Mouse (Mus musculus): Measurements from ENCODE around the gene Tle4. TPM values are rescaled to one million over a fixed set of nuclear protein-coding genes. Genes with fewer than 3 reads are reported as not detected.

Tle4 gene
- total RNA-seq, 2 experiments from 2014 or later, result 61.1 to 63.0 TPM

DNA sequence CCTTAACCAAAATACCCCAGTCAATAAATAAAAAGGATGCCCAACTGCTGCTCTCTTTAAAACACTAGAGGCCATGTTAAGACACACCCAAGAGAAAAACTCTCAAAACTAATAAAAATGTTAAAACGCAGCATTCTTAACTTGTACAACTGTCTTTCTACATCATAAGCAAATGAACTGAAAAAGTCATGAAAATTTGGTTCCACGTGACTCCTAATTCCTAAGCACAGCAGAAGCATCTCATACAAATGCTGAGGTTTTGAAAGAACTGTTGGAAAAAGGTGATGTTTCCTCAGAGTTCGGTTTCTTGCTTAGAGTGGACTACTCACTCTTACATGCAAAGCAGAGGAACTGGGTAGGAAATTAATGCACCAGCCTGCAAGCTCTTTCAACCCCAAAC, 3.3 kb downstream of the Tle4 start:
- no peak for DNase-seq
- intact Hi-C loops (cut with DNase I), result loop anchor here (10.0 kb wide), 3 partner anchors 250 to 610 kb away; no protein-coding TSS in a partner anchor

DNA sequence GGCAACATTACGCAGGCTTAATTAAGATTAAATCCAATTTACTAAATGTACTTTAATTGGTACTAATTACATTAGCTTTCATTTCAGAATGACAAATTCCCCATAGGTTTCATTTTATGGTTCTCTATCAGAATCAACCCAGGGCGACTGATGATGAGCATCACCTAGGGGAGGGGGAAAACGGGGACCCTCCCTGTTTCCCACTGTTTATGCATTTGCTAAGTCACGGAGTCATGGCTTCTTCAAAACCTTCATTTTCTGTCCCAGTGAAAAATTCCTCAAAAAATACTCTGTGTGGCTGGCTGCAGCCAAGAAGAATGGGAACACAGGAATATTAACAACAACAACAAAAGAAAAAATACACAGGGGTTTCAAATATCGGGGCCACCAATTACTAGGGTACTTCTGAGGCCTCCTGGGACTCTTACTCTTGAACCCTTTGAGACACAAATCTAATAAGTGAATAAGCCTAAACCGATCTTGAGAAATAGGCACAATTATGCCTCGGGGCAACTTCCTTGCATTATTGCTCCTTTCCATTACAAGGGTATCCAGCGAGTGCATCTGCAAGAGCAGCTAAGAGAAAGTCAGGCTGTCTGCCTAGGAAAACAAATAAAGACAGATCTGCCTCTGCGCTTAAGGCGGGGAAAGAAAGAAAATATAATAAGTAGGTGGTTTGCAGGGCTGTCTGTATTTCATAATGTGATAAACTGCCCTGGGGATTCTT, 5.9 kb downstream of the Tle4 start:
- intact Hi-C loops (cut with DNase I), result loop anchor here (10.0 kb wide), 3 partner anchors 247 to 607 kb away; no protein-coding TSS in a partner anchor
- DNase-seq, result no peak

DNA sequence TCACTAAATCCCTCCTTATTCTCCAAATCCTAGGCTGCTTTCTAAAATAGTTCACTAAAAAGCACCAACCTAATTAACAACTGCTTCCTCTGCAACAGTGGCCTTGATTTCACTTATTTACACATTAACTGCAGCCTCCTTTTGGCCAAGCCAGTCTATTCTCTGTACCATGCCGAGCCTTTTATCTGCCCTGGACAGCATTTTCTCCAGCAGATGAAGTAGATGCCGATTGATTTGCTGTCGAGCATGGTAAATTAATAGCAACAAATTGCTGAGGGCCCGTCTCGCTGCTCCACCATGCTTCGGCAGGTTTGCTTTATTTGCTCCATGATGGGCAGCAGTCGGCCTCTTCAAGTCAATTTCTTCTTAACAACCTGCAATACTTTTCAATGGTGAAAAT, 7.7 kb downstream of the Tle4 start:
- intact Hi-C loops (cut with DNase I), result loop anchor here (10.0 kb wide), 3 partner anchors 245 to 605 kb away; no protein-coding TSS in a partner anchor
- no peak for DNase-seq

DNA sequence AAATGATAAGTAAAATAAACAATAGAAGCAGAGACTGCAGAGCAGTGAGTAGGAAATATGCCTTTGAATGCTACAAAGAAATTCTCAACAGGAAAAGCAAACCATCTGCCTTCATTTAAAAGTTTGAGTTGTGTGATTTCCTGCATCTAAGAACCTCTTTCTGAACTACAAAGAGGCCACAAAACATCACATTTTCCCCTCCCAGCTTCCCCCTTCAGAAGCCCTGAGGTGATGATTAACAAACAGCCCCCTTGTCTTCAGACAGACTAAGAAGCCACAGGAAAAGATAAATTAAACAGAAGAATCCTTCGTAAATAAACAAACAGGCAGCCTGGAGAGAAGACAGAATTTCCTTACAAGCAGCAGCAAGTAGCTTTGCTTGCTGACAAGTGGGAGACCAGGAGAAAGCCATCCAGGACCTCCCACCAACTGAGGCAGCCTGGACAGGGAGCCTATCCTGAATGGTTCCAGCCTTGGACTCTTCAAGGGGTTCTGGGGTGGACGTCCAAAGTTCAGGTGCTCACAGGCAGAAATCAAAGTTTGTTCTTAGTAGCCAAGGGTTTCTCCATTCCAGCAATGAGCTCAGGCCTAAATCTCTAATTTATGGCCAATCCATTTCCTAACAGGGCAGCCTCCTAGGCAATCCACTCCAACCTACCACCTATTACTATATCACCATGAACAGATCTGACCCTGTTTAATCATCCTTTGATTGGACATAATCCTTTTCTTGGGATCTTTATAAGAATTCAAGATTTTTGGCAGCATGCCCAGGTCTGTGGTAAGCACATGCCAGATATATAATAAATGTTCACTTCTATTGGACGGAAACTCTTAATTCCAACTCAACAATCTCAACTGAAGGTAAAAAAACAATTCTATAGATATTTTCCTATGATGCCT, 9.4 kb downstream of the Tle4 start:
- no peak for DNase-seq
- intact Hi-C loops (cut with DNase I), result no loop called here

DNA sequence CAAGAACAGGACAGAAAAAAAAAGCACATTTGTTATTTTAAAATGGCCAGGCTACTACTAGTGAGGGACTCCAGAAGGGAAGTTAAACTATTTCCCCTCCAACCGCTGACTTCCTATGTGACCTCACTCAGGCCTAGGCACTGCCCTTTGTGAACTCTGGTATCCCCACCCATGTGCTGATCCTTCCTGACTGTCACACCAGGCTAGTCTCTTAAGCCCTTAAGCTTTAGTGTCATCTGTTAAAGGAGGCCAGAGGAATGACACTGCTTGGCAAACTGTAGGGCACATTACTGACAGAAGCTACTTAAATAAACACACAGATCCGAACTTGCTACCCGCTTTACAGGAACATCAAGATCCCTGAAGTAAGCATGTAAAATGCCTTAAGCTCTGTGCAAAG, 11.7 kb downstream of the Tle4 start:
- intact Hi-C loops (cut with DNase I), result no loop called here
- DNase-seq, result no peak

DNA sequence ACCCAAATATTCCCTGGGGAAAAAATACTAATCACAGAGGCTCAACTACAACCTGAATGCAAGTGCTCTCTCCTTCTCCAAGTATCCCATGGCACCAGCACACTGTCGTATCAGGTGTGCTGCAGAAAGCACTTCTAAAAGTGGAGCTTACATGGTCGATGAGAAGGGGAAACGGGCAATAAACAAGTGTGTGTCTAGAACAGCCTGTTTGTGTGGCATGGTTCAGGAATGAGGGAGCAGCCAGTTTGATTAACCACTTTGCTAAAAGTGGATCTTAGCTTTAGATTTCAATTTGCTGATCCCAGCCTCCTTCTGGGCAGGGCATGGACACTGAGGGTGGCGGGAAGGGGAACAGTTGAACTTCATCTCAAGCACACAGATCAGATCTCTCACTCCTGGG, 12.1 kb downstream of the Tle4 start:
- no peak for DNase-seq
- intact Hi-C loops (cut with DNase I), result no loop called here

DNA sequence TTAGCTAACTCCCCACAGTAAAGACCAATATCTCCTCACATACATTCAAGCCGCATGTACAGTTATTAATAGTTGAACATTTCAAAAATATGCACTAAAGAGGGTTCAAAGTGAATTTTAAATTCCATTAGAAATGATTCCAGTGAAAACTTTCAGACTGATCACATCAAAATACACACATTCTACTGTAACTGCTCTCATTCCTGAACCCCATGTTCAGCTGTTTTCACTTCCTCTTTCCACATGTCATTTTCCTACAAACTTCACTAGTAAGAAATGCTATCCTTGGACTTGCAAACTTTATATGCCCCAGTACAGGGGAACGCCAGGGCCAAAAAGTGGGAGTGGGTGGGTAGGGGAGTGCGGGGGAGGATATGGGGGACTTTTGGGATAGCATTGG, 12.6 kb downstream of the Tle4 start:
- intact Hi-C loops (cut with DNase I), result no loop called here

DNA sequence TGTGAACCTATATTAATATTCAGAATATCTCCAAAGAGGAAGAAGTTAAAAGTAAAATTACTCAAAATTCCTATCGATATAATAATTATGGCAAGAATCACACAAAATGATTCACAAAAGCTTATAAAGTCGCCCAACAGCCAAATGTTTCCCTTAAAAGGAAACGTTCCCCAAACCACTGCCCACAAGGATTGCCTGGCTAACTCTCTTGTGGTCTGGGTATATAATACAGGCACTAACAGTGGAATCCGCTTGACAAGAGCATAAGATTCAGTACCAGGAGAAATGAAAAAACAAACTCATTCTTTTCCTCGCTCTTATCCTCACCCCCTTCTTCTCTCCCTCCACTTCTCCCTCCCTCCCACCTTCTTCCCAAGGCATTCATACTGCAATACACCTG, 19.2 kb downstream of the Tle4 start:
- no peak for DNase-seq
- intact Hi-C loops (cut with DNase I), result no loop called here

More for the DNA sequence above, 12.6 kb downstream of the Tle4 start:
- no peak for DNase-seq

DNA sequence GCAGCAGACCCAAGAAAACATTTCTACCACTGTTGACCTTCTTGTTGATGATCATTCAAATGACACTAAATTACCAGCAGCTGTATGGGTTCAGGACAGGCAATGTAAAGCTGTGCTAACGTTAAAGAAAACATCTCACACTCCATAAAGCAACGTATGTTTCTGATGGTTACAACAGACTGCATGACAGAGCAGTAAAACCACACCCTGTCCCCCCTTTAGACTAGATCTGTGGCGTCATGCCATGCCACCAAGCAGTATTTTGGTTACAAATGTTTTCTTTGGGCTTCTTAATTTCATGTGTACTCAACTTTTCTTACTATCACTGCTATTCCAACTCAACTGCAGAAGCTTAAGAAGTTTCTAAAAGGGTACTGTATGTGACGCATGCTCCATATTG, 19.8 kb downstream of the Tle4 start:
- intact Hi-C loops (cut with DNase I), result no loop called here
- no peak for DNase-seq

DNA sequence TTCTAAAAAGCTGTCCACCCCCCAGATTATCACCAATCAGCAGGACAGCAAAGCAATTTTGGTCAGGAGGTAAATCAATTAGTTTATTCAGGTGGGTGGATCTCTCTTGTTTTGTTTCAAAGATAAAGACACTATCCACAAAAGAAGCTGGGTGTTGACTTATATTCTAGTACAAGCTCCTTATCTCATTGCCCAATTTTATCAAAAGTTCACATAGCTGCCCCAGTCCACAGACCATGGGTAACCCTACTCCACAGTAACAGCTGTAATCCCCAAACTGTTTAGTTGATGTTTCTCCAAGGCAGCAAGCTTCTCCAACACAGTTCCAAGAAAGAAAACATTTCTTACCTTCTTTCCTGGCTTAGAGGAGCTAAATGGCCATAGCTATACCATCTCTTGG, 21.5 kb downstream of the Tle4 start:
- intact Hi-C loops (cut with DNase I), result no loop called here
- DNase-seq, result no peak

DNA sequence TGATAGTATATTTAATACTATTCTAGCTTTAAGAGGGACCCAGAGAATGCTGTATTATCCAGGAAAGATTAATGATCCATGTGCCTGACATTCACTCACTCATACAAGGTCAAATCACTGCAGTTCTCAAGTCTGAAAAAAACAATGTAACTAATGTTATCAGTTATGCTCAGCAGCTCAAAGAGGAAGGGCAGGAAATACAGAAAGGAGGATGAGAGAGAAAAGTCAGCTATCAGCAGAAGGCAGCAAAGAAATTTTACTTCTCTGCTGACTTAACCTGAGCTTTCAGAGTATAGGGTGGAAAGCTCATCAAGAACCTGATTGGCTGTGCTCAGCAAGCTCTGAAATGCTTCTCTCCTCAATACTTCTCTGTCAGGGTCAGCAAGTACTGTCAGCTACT, 29.0 kb downstream of the Tle4 start:
- DNase-seq, result no peak
- intact Hi-C loops (cut with DNase I), result no loop called here

DNA sequence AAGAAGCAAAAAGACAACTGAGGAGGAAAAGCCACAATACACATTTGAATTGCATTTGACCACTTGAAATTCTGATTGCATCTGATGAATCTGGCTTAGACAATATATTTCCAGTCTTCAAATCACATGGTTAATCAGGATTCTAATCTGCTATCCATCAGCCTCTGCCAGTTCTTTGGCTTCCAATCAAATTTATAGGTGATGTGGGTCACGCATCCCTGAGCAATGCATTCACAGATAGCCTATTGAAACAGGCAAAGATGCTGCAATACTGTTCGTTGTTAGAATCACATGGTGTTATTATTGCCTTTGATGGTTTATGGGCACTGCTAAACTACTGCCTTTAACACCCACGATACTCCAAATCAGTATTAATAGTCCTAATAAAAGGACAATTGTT, 30.8 kb downstream of the Tle4 start:
- no peak for DNase-seq
- intact Hi-C loops (cut with DNase I), result no loop called here

DNA sequence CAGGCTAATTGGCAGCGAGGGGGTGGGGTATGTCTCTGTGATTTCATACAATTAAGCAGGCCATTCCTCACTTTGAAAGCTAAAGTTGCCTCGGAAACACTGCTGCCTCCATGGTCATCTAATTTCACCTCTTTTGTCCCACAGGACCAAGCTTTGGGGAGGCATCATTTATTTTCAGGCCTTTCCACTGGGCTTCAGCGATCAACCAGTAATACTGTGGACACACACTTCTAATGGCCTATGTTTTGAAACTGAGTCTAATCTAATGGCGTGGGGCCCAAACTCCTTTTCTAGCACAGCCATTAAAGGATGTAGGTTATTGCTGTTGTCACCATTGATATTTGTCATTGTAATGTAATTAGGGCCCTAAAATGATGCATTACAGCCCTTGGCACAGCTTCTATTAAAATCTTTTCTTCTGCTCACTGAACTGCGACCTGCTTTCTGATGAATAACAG, 31.3 kb downstream of the Tle4 start:
- intact Hi-C loops (cut with DNase I), result no loop called here
- DNase-seq, result peak; percentile 26

DNA sequence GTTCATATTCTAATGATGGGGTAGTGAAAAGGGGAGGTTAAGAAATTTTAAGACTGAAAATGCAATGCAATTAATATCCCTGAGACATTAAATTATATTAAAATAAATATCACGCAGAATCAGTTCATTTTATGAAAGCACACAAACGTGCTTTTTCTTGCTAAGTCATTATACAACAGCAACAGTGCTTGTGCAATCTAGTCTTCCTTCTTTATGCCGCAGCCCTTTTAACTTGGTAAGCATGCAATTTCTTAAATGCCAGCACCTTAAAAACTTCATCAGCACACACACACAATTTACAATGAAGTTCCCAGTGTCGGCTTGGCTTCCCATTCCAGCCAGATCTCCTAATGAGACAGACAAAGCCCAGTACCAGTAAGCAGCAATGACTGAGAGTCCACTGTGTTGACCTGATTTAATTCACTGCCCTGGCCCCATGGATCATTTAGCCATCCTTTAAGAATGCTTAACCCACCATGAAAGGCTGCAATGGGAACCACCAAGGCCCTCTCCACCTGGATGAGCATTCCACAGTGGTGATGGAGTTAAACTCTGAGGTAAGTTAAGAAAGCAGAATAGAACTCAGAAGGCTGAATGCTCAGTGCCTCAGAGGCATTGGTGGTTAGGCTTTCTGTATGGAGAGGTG, 32.3 kb downstream of the Tle4 start:
- intact Hi-C loops (cut with DNase I), result no loop called here
- no peak for DNase-seq

DNA sequence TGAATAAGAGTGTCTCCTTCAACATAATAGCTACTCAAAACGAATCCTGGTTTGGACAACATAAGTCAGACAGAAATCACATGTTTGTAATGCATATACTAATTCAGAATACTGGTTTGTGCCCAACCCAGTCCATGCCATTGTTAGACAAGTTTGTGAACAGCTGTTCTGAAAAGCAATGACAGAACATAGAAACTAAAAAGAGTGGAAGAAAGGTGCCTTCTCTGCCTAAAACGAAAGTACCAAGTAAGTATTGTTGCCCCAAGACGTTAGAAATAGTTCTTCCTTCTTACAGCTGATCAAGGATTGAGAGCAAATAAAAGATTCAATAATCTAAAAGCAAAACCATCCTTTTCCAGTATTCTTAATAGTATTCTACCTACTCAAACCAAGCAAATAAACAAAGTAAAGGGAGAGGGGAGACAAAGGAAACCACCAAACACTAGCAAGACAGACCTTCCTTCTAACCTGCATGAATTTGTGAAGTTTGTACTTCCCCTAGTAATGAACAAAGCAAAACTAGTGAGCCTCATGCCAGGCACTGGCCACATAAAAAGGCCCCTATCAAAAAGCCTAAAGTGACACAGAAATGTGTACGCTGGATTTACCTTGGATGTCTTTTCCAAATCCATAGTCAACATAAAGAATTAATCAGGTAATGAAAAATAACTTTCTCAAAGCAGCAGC, 34.4 kb downstream of the Tle4 start:
- intact Hi-C loops (cut with DNase I), result no loop called here

DNA sequence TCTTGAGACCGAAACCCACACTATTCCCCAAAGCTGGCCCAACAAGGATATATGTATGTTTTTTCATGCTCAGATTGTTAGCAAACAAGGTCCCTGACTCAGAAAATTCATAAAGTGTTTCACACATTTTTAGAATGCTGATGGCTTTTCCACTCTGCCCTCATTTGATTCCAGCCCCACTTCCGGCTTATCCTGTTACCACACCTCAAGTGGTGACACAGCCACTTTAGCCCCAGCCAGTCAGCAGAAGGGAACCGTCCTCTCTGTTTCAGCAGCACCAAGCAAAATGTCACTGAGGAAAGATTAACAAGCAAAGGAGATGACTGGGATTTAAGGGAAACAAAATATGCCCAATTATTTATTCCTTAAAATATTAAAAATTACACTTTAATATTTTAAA, 50.0 kb downstream of the Tle4 start:
- intact Hi-C loops (cut with DNase I), result no loop called here
- no peak for DNase-seq

More for the DNA sequence above, 34.4 kb downstream of the Tle4 start:
- DNase-seq, result no peak

DNA sequence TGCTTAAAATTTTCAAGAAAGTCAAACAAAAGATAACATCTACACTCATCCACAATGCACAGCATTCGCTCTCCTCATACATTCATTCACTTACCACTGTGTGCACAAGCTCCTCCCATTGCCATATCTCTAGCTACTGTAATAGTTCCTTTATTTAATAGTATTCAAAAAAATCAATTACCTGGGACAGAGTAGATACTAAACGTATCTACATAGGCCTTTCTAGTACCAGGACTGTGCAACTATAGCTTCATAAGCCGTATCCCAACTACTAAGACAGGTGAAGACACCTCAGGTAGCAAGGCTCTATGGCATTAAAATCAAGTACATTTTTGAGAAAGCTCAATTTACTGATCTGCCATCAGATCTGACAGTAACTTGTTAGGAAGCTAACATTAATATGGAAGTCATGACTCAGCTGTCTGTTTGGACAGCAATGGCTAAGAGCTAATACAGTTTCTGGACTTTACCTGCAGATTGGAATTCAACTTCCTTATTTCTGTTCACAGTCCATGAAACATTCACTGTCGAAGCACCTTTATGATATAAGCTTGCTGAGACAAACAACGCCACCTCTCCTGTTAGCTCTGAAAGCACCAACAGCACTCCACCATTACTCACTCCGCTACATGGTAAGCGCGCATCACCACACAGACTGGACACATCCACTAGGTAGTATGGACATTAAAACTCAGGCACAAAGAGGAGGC, 50.6 kb downstream of the Tle4 start:
- intact Hi-C loops (cut with DNase I), result no loop called here
- no peak for DNase-seq

DNA sequence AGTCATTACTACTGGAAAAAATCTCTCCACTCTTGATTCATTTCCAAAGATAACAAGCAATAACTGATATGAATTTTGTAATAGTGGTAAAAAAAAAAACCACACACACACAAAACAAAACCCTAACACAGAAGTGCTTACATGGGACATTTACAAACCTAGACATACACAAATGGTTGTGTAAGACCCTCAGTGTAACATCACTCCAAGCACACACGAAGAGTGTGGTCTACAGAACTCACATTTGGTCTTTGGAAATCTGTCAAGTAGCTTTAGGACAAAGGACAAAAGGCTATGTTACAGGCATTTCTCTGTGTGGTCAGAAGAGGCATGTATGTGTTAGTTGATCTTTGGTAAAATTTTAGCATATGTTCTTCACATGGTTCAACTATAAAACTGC, 52.4 kb downstream of the Tle4 start:
- DNase-seq, result no peak
- intact Hi-C loops (cut with DNase I), result no loop called here

DNA sequence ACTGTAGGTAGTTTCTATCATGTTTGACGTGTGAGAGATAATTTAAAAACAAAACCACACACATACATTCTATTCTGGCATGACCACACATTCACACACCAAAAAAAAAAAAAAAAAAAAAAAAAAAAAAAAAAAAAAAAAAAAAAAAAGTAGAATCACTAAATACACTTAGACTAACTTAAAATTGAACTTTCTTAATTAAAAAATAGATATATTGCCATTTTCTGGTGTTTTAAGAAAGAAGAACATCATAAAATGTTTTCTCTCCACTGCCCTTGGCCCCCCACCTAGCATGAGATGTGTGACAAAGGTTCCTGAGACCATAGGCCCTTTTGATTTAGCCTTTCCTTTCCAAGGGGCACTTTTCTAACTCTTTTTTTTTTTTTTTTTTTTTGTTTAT, 54.5 kb downstream of the Tle4 start:
- intact Hi-C loops (cut with DNase I), result no loop called here
- DNase-seq, result no peak

DNA sequence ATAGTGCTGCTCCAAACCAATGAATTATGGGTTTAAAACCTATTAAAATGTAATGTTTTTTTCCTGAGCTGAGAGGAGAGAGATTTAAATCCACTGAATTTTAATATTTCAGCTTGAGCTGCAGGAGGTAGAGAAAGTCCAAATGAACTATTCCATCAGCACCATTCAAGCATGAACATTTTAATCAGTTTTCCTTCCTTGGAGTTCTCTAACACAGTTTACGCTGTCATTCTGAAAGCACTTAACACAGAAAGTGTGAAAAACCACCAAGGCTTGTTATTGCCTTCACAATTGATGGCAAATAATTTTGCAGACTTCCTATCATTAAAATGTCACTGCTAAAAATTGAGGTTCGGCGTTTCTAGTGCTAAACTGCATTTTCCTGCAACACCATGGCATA, 57.2 kb downstream of the Tle4 start:
- intact Hi-C loops (cut with DNase I), result no loop called here
- DNase-seq, result no peak
